Mouse (Mus musculus) erythroblast, embryonic 14.5 days (primary cell): ENCODE data around the gene Car2. TPM values are rescaled to one million over a fixed set of nuclear protein-coding genes. Genes with fewer than 3 reads are reported as not detected.

ENCODE experiments used
- H3K27me3 ChIP-seq: 2 replicates; pipeline ENCODE4 v1.6.1; 2012; ENCODE audit warnings: inconsistent platforms; ENCODE audit not compliant: control insufficient read depth
- H3K36me3 ChIP-seq: 2 replicates; pipeline ENCODE4 v1.6.1; 2012; ENCODE audit warnings: mild to moderate bottlenecking, inconsistent platforms; ENCODE audit not compliant: control insufficient read depth
- H3K4me1 ChIP-seq: 2 replicates; pipeline ENCODE4 v1.6.1; 2012; ENCODE audit warnings: inconsistent platforms; ENCODE audit not compliant: control insufficient read depth
- H3K4me3 ChIP-seq: replicated peaks from 2 replicates; pipeline ENCODE3; 2012; ENCODE audit warnings: moderate library complexity, mild to moderate bottlenecking, inconsistent platforms
- H3K9me3 ChIP-seq: 2 replicates; pipeline ENCODE4 v1.6.1; 2012; ENCODE audit warnings: low read length, inconsistent platforms, mixed read lengths; ENCODE audit not compliant: control insufficient read depth
- GATA1 ChIP-seq: IDR thresholded peaks from 2 replicates; pipeline ENCODE4 v1.6.1; 2012; ENCODE audit warnings: low read length, inconsistent platforms, mixed read lengths
- TAL1 ChIP-seq: IDR thresholded peaks from 3 replicates; pipeline ENCODE4 v1.6.1; 2012; ENCODE audit warnings: low read length, inconsistent platforms, mixed read lengths
- polyA plus RNA-seq: library from polyadenylated mRNA; stranded (reverse); fragments of >175 nt; gene quantifications from 2 replicates; pipeline ENCODE4 v1.2.3, GENCODE M21; 2012

Car2 gene
- polyA plus RNA-seq, 1 experiment, result 122 TPM

DNA sequence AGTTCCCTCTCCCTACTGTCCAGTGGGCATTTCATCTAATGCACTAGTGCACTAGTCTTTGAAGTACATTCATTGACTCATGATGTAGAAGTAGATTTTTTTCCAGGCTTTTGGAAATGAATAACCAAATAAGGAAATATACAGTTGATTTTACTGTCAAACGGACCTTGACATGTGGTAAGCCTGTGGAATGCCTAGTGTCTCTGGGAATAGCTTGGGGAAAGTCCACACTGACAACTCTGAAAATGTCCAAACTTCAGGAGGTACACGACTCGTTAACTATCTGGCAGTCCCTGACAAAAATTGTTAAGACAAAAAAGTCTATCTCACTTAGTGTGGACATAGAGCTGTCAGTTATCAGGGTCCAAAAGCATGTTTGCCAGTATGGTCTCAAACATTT lies 18.1 kb downstream of the Car2 start:
- no peak for TF ChIP-seq GATA1
- TF ChIP-seq TAL1, result no peak
- no peak overlapping the region for H3K4me3 ChIP-seq
- H3K27me3 ChIP-seq, result no peaks in the 10 kb centered on the region
- peaks cover 85% of the 10 kb centered on the region for H3K36me3 ChIP-seq
- peaks cover 11% of the 10 kb centered on the region for H3K4me1 ChIP-seq
- H3K9me3 ChIP-seq, result no peaks in the 10 kb centered on the region

DNA sequence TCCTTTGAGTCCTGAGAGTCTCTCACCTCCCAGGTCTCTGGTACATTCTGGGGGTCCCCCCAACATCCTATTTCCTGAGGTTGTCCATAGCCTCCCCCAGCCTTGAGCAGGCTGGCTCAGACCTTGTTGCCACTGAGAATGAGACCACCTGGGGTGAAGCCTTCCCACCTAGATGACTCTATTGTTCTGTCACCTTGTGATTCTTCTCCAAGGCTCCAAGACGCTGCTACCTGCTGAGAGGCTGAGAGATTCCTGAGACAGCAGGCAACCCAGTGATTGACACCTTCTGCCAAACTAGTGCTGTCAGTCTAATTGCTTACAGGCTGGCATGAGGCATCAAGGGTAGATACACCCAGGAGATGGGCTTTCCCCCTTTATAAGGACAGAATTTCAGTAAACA lies 21.2 kb downstream of the Car2 start:
- Histone ChIP-seq H3K4me3 (no peak overlapping the region), H3K36me3 (peaks cover 56% of the 10 kb centered on the region), H3K27me3 (no peaks in the 10 kb centered on the region), H3K4me1 (peaks cover 8% of the 10 kb centered on the region), H3K9me3 (no peaks in the 10 kb centered on the region)
- TF ChIP-seq TAL1 (no peak), GATA1 (no peak)

DNA sequence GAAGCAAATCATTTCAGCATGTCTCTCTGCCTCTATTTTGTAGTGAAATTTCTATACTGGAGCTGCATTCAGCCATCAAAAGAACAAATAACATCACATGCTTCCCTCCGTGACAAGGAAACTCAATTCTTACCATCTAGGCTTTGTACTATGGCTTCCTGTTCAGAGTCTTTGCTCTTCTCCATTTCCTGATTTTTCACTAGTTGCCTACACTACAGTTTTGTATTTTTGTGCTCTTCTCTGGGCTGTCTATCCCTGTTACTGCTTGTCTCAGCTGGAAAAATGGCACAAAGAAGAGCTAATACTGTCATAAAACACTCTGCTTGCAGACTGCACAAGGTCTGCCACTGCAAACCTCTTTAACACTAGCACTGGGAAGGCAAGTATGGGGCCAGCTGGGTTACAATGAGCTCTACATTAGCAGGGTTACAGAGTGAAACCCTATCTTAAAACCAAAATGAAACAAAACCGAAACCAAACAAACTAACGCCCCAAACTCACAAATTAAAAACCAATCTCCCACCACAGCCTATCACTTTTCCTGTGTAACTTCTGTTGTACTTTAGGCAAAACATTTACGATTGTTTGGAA lies 26.0 kb downstream of the Car2 start:
- peaks cover 2% of the 10 kb centered on the region; the same call in 1 of the 2 replicates for H3K4me1 ChIP-seq
- H3K27me3 ChIP-seq, result no peaks in the 10 kb centered on the region
- H3K4me3 ChIP-seq, result no peak overlapping the region
- TF ChIP-seq TAL1 (no peak), GATA1 (no peak)
- no peaks in the 10 kb centered on the region for H3K9me3 ChIP-seq
- H3K36me3 ChIP-seq, result peaks cover 10% of the 10 kb centered on the region

DNA sequence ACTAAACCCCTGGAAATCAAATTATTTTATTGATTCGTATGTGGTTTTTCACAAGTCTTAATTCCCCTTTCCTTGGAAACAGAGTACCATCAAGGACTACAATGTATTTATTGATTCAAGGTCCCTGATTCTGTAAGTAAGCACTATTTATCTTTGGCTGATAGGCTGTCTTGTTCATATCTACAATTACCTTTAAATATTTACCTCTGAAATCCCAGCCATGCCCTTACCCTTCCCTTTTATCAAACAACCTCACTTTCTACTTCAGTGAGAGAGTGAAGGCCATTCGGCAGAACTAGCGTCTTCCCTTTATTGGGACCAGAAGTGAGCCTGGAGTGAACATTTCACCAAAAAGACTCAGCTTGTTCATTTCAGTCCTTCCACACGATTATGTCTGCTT lies 27.7 kb downstream of the Car2 start:
- peaks cover 2% of the 10 kb centered on the region for H3K36me3 ChIP-seq
- peaks cover 2% of the 10 kb centered on the region; the same call in 1 of the 2 replicates for H3K4me1 ChIP-seq
- no peak overlapping the region for H3K4me3 ChIP-seq
- no peaks in the 10 kb centered on the region for H3K9me3 ChIP-seq
- TF ChIP-seq GATA1 (no peak), TAL1 (no peak)
- H3K27me3 ChIP-seq, result no peaks in the 10 kb centered on the region

DNA sequence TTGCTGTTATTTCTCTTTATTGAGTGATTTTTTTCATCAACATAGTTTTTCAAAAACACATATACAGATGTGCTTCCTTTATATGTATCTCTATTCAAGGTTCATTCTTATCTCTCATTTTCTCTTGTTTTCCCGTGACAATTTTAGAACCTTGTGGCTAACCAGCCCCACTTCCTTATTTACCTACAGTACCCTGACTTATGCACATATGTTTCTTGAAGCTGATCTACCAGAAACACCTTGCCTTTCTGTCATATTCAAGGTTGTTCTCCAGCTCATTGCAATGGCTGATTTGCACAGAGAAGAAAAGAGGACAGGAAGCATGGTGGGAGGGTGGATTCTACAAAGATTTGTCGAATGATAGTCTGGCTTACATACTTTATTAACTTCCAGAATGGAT lies 29.3 kb downstream of the Car2 start:
- Histone ChIP-seq H3K4me1 (peaks cover 2% of the 10 kb centered on the region; the same call in 1 of the 2 replicates), H3K4me3 (no peak overlapping the region), H3K27me3 (no peaks in the 10 kb centered on the region), H3K9me3 (no peaks in the 10 kb centered on the region), H3K36me3 (no peaks in the 10 kb centered on the region)
- TF ChIP-seq TAL1, result no peak
- TF ChIP-seq GATA1, result no peak

DNA sequence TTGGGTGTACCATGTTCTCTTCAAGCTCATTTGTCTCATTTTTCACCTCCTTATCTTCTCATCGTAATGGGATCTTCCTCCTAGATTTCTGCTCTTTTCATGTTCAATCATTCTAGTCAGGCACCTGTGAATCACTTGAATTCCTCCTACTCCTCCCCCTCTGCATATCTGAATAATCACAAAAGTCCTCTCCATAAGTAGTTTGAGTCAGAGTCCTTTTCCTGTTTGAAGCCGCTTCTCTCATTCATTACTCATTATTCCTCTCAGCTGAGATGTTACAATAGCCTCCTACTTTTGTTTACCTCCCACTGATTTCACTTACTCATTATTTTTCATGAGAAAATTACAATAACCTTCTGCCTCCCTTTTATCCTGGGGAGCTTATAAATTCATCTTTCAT lies 31.2 kb downstream of the Car2 start:
- no peaks in the 10 kb centered on the region for H3K27me3 ChIP-seq
- H3K4me1 ChIP-seq, result no peaks in the 10 kb centered on the region
- no peaks in the 10 kb centered on the region for H3K36me3 ChIP-seq
- TF ChIP-seq TAL1 (no peak), GATA1 (no peak)
- H3K4me3 ChIP-seq, result no peak overlapping the region
- H3K9me3 ChIP-seq, result no peaks in the 10 kb centered on the region

DNA sequence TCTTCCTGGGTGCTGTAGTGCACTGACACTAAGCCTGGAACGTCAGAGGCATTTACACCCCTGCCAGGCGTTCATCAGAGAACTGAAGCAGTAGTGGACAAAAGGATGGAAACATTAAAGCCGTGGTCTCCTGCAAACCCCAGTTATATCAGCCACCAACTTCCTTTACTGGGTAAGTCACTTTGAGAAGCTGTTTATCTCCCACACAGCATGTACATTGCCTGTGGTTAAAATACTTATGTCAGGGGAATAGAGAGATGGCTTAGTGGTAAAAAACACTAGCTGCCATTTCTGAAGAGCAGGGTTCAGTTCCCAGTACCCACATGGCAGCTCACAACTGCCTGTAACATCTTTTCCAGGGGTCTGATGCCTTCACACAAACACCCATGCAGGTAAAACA lies 58.6 kb downstream of the Car2 start:
- H3K36me3 ChIP-seq, result no peaks in the 10 kb centered on the region
- no peaks in the 10 kb centered on the region for H3K9me3 ChIP-seq
- TF ChIP-seq TAL1, result no peak
- no peak for TF ChIP-seq GATA1
- H3K4me3 ChIP-seq, result no peak overlapping the region
- peaks cover 2% of the 10 kb centered on the region; the same call in 1 of the 2 replicates for H3K4me1 ChIP-seq
- H3K27me3 ChIP-seq, result no peaks in the 10 kb centered on the region

DNA sequence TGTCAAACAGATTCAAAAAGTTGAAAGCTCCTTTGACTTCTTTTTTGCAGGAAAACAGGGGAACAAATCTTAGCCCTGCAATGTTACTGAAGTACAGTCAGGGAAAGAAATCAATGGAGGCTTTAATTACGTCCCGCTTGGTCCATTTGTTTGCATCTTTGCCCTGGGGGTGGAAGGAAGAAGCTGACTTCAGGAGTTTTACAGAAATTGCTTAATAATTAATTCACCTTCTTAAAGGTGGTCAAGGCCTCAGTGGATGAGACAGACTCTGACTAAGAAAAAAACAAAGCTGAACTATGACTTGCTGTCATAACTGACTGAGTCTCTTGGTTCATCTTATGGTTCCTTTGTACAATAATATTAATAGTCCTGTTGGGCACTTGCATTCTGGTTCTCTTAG lies 59.6 kb downstream of the Car2 start:
- Histone ChIP-seq H3K4me3 (no peak overlapping the region), H3K36me3 (no peaks in the 10 kb centered on the region), H3K4me1 (peaks cover 2% of the 10 kb centered on the region; the same call in 1 of the 2 replicates), H3K9me3 (no peaks in the 10 kb centered on the region), H3K27me3 (no peaks in the 10 kb centered on the region)
- TF ChIP-seq GATA1 (no peak), TAL1 (no peak)

DNA sequence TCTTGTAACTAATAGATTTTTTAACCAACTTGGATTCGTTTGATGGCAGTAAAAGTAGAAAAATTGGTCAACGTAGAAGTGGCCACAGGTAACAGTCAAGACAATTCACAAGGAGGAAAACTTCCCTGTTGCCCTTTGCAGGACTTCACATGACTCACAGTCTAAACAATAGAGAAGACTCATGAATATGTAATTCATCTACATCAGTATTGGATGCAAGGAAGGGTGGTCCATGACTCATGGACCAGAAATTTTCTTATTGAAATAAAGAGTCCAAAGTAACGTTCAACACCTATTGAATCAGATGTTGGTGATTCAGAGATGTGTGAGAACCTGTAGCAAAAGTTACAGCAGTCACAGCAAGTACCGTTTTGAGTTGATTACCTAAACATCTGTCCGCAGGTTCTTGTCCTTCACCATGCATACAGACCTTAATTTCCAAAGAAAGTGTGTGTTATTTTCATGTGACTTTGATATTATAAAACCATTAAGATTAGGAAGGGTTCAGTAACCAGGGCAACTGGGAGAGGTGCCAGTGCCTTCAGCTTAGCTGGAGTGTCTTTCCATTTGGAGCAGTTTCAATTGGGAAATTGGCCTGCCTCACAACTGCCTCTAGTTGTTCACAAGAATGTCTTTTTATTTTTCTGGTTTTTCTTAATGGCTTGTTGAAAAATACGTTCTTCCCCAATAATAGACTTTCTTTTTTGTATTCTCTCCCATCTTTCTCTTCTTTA lies 62.2 kb downstream of the Car2 start:
- Histone ChIP-seq H3K27me3 (no peaks in the 10 kb centered on the region), H3K4me3 (no peak overlapping the region), H3K4me1 (peaks cover 2% of the 10 kb centered on the region; the same call in 1 of the 2 replicates), H3K9me3 (no peaks in the 10 kb centered on the region), H3K36me3 (no peaks in the 10 kb centered on the region)
- TF ChIP-seq TAL1 (no peak), GATA1 (no peak)
